Mouse (Mus musculus) hindbrain, embryonic 14.5 days (tissue): ENCODE measurements around the gene Eif4g3. TPM values are rescaled to one million over a fixed set of nuclear protein-coding genes. Genes with fewer than 3 reads are reported as not detected.

ENCODE experiments used
- ATAC-seq: fragments of 200-750 bp; cut with Nextera tagmentation; 2 replicates; pipeline ENCODE4 v1.8.0; 2017; ENCODE audit warnings: moderate number of reproducible peaks, mild to moderate bottlenecking, moderate TSS enrichment, moderate library complexity; ENCODE audit not compliant: low FRiP score
- DNase-seq: peaks from one replicate; pipeline ENCODE4 v3.0.0-alpha.2; 2015; ENCODE audit warnings: low spot score
- H3K27ac ChIP-seq: fragments of 300-500 bp; sonication (generic); 2 replicates; pipeline ENCODE4 v1.5.1; 2014; ENCODE audit warnings: mild to moderate bottlenecking, moderate library complexity
- H3K27me3 ChIP-seq: fragments of 300-500 bp; sonication (generic); 2 replicates; pipeline ENCODE4 v1.6.1; 2014; ENCODE audit warnings: mild to moderate bottlenecking, low read length, mixed read lengths; ENCODE audit not compliant: control insufficient read depth, insufficient read depth
- H3K36me3 ChIP-seq: fragments of 300-500 bp; sonication (generic); replicated peaks from 2 replicates; pipeline ENCODE4 v1.6.1; 2014; ENCODE audit not compliant: control insufficient read depth, insufficient read depth
- H3K4me1 ChIP-seq: fragments of 300-500 bp; sonication (generic); replicated peaks from 2 replicates; pipeline ENCODE4 v1.6.1; 2014; ENCODE audit warnings: antibody characterized with exemption, low read length, mixed read lengths; ENCODE audit not compliant: control insufficient read depth, insufficient read depth
- H3K4me2 ChIP-seq: fragments of 300-500 bp; sonication (generic); replicated peaks from 2 replicates; pipeline ENCODE4 v1.6.1; 2014; ENCODE audit warnings: mild to moderate bottlenecking, moderate library complexity
- H3K4me3 ChIP-seq: fragments of 300-500 bp; sonication (generic); replicated peaks from 2 replicates; pipeline ENCODE4 v1.5.1; 2014; ENCODE audit warnings: mild to moderate bottlenecking, low read length
- H3K9ac ChIP-seq: fragments of 300-500 bp; sonication (generic); 2 replicates; pipeline ENCODE4 v1.6.1; 2014
- H3K9me3 ChIP-seq: fragments of 300-500 bp; sonication (generic); 2 replicates; pipeline ENCODE4 v1.6.1; 2016; ENCODE audit warnings: low read length; ENCODE audit not compliant: control insufficient read depth
- WGBS: fragments of 180-500 bp; shearing (Covaris S2); extraction: QIAGEN DNeasy Blood & Tissue Kit; methylation state at CpG from one replicate; pipeline ENCODE4 v1.1.7; 2014; 5-methylcytosine and 5-hydroxymethylcytosine counted together
- polyA plus RNA-seq: library from polyadenylated mRNA; unstranded; fragments of >200 nt; fragmentation: Nextera tagmentation; extraction: Ambion mirVana; gene quantifications from 2 replicates; pipeline ENCODE4 v1.2.1, GENCODE M21; 2014

Eif4g3 gene
- polyA plus RNA-seq, 1 experiment from 2014 or later = 65.3 TPM

DNA sequence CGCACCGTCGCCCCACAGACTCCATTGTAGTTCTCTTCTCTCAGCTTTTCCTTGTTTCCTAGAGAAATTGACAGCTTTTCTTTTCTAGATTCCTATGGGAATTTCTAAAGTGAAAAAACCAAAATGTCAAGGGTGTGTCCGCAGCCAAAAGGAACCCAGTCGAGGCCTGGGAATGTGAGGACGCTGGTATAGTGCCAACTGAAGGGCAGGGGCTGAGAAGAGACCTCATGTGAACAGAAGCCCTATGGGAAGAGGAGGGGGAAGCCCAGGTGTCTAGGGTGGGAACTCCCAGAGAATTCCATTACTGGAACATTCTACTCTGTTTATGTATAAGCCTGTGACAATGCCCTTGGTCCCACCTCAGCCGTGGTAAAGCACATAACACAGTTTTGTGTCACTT lies 145.4 kb downstream of the Eif4g3 start:
- DNase-seq (no peak), ATAC-seq (no peak)
- 81% methylated on average over 7 of the region's 7 CpGs for WGBS
- Histone ChIP-seq H3K36me3 (no peaks in the 10 kb centered on the region; the same call in none of the 2 replicates), H3K27ac (0 out of 2 replicates have a peak overlapping the region, but pooled peaks have one; percentile 5), H3K9ac (no peak overlapping the region), H3K4me3 (no peak overlapping the region), H3K27me3 (no peaks in the 10 kb centered on the region), H3K4me2 (no peak overlapping the region), H3K4me1 (peaks cover 17% of the 10 kb centered on the region), H3K9me3 (no peaks in the 10 kb centered on the region)

DNA sequence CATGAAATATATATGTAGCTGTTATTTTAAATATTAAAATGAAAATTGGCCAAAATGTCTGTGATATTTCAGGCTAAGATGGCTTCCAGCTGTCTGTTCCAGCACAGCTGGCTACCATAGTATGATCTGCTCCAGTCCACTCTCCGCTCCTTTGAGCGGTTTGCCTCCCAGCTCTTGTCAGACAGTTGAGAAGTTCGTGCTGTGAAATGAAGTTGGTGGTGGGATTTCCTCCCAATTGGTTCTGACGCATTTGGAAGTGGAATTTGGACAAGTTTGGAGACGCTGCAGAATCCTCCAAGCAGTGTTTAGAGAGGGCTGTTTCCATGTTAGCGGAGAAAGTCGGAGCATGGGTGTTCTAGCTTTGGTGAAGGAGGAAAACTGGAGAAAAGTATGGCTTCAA lies 148.5 kb downstream of the Eif4g3 start:
- 96% methylated on average over 7 of the region's 7 CpGs for WGBS
- H3K9me3 ChIP-seq = no peaks in the 10 kb centered on the region

DNA sequence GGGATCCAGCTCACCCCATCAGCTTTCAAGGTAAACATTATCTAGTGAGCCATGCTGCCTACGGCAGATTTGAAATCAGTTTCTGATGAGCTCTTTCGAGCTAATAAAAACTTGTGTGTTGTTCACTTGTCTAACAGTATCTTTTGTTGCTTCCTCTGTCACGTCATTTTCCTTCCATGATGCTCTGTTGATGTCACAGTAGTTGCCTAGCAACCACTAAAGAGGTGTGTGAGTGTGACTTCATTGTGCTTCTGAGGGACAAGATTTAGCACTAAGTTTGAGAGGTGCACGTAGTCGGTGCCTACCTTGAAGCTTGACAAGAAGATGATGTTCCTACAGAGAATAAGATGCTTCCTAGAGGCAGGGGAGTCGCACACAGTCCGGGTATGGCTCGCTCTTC lies 154.4 kb downstream of the Eif4g3 start:
- WGBS = 77% methylated on average over 8 of the region's 8 CpGs
- no peak overlapping the region for H3K4me3 ChIP-seq

More for the DNA sequence above, 148.5 kb downstream of the Eif4g3 start:
- H3K9ac ChIP-seq = no peak overlapping the region
- H3K4me1 ChIP-seq = peaks cover 15% of the 10 kb centered on the region
- ATAC-seq (no peak), DNase-seq (no peak)
- no peak overlapping the region for H3K4me2 ChIP-seq
- H3K4me3 ChIP-seq = no peak overlapping the region
- peaks cover 8% of the 10 kb centered on the region for H3K36me3 ChIP-seq
- no peaks in the 10 kb centered on the region for H3K27me3 ChIP-seq
- H3K27ac ChIP-seq = no peak overlapping the region

DNA sequence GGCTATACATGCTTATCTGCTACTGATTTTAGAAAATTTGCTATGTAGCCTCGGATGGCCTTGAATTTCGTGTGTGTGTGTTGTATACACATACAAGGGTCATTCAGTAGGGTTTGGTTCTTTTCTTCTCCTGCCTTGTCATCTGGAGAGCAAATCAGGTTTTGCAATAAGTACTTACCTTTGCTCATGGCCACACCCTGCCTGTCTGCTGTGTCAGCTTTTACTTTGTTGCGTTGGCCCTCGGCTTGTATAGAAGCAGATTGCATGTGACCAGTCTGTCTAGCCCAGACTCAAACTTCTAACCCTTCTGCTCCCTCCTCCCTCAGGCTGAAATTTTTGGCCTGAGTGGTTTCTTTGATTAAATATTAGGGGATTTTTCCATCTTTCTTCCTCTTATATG lies 157.2 kb downstream of the Eif4g3 start:
- no peak overlapping the region for H3K9ac ChIP-seq
- no peaks in the 10 kb centered on the region for H3K9me3 ChIP-seq
- H3K4me3 ChIP-seq = no peak overlapping the region
- DNase-seq = no peak
- H3K27me3 ChIP-seq = no peaks in the 10 kb centered on the region
- no peaks in the 10 kb centered on the region for H3K4me1 ChIP-seq
- H3K36me3 ChIP-seq = peaks cover 39% of the 10 kb centered on the region
- H3K27ac ChIP-seq = no peak overlapping the region
- no peak overlapping the region for H3K4me2 ChIP-seq
- no peak for ATAC-seq
- WGBS = 90% methylated on average over 4 of the region's 4 CpGs

More for the DNA sequence above, 154.4 kb downstream of the Eif4g3 start:
- Histone ChIP-seq H3K27ac (no peak overlapping the region), H3K9me3 (no peaks in the 10 kb centered on the region), H3K36me3 (peaks cover 21% of the 10 kb centered on the region), H3K9ac (no peak overlapping the region), H3K27me3 (no peaks in the 10 kb centered on the region), H3K4me2 (no peak overlapping the region), H3K4me1 (no peaks in the 10 kb centered on the region)
- no peak for DNase-seq
- ATAC-seq = no peak

DNA sequence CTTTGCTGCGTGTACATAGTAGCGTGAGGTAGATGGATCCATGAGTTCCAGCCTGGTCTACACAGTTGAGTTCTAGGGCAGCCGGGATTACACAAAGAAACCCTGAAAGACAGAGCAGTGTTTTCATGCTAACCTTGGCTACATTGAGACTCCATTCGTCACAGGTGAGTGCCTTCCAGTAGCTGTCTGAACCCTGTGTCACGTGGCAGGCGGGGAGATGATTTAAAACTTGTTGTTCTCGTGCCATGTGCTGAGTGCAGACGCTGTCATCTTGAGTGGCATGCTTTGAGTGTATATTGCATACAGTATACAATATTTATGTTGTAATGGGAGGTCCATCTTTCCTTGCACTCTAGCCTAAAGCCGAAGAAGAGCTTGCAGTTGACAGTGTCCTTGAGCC lies 158.4 kb downstream of the Eif4g3 start:
- Histone ChIP-seq H3K27ac (no peak overlapping the region), H3K36me3 (peaks cover 41% of the 10 kb centered on the region), H3K9me3 (no peaks in the 10 kb centered on the region), H3K4me2 (no peak overlapping the region), H3K9ac (no peak overlapping the region), H3K4me1 (no peaks in the 10 kb centered on the region), H3K27me3 (no peaks in the 10 kb centered on the region), H3K4me3 (no peak overlapping the region)
- ATAC-seq (no peak), DNase-seq (no peak)
- WGBS = 93% methylated on average over 9 of the region's 9 CpGs

DNA sequence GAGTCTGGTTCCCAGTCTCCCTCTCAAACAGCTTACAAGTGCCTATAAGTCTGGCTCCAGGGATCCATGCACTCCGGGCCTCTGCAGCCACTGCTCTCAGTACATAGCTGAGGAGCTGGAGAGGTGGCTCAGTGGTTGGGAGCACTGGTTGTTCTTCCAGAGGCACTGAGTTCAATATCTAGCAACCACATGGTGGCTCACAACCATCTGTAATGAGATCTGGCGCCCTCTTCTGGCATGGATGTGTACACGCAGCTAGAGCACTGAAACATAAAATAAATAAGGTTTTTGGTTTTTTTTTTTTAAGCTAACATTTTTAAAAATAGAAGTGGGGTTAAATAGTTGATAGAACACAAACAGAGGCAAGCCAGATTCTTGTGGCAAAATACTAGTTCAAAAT lies 161.2 kb downstream of the Eif4g3 start:
- H3K9me3 ChIP-seq = no peaks in the 10 kb centered on the region
- no peak overlapping the region for H3K27ac ChIP-seq
- no peaks in the 10 kb centered on the region for H3K27me3 ChIP-seq
- ATAC-seq = no peak
- no peak overlapping the region for H3K9ac ChIP-seq
- DNase-seq = no peak
- H3K4me3 ChIP-seq = no peak overlapping the region
- no peaks in the 10 kb centered on the region for H3K4me1 ChIP-seq
- H3K36me3 ChIP-seq = peaks cover 60% of the 10 kb centered on the region
- no peak overlapping the region for H3K4me2 ChIP-seq
- WGBS = 53% methylated on average over 3 of the region's 3 CpGs

DNA sequence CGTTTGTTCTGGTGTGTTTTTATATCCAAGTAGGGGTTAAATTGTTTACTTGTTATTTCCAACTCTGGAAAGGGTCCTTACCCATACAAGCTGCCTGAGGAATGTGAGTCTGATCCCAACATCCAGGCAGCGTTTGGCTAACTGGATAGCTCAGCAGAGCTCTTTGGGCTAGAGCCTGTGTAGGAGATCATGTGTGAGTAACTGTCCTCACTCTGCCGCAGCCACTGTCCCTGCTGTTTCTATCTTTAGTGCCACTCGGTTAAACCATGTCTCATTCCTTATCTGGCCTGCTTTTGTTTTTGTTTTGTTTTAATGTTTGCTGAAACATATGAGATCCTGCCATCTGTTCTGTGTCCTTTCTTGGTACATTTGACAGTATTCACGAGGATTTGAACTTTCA lies 168.1 kb downstream of the Eif4g3 start:
- no peaks in the 10 kb centered on the region for H3K27me3 ChIP-seq
- no peaks in the 10 kb centered on the region for H3K9me3 ChIP-seq
- H3K36me3 ChIP-seq = peaks cover 87% of the 10 kb centered on the region
- ATAC-seq (no peak), DNase-seq (no peak)
- H3K27ac ChIP-seq = no peak overlapping the region
- no peak overlapping the region for H3K4me3 ChIP-seq
- H3K4me1 ChIP-seq = peaks cover 11% of the 10 kb centered on the region; the same call in 1 of the 2 replicates
- H3K9ac ChIP-seq = no peak overlapping the region
- 92% methylated on average over 5 of the region's 5 CpGs for WGBS
- no peak overlapping the region for H3K4me2 ChIP-seq

DNA sequence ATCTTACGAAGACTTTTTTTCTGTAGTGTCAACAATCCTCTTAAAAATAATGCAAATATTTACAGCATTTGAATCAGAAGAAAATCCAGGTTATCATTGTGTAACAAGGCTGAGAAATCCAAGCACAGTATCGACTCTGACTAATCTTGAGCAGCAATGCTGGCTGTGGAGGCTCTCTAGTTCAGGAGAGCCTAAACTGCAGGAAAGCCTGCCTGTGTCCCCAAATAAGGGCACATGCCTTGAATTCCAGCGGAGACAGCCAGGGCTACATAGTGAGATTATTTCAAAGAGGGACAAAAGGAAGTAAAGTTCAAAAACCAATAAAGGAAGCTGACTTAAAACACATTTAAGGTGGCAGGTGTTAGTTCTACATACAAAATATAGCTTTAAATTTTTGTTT lies 168.7 kb downstream of the Eif4g3 start:
- DNase-seq (no peak), ATAC-seq (no peak)
- no peak overlapping the region for H3K4me3 ChIP-seq
- 88% methylated on average over 3 of the region's 3 CpGs for WGBS
- peaks cover 90% of the 10 kb centered on the region for H3K36me3 ChIP-seq
- no peak overlapping the region for H3K9ac ChIP-seq
- H3K4me1 ChIP-seq = peaks cover 11% of the 10 kb centered on the region; the same call in 1 of the 2 replicates
- H3K27me3 ChIP-seq = no peaks in the 10 kb centered on the region
- H3K4me2 ChIP-seq = no peak overlapping the region
- no peaks in the 10 kb centered on the region for H3K9me3 ChIP-seq
- H3K27ac ChIP-seq = no peak overlapping the region

DNA sequence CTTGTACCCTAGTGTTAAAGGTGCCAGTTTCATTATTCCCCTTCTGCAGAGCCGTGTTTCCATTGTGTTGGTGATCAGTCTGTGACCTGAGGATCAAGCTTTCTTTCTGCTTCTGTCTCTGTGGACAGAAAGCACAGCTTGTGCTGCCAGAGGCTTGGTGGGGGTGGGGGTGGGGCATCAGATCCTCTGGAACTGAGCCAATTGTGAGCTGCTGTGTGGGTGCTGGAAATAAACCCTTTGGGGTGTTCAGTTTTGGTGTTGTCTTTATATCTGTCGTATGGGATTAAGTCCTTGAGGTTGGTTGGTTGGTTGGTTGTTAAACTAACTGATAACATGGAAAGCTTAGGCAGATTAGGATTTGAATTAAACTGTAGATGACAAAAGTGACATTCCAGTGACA lies 171.0 kb downstream of the Eif4g3 start:
- no peak overlapping the region for H3K4me2 ChIP-seq
- peak overlapping the region; percentile 43; the same call in 1 of the 2 replicates for H3K27ac ChIP-seq
- H3K4me1 ChIP-seq = peaks cover 11% of the 10 kb centered on the region; the same call in 1 of the 2 replicates
- DNase-seq (no peak), ATAC-seq (no peak)
- peaks cover 89% of the 10 kb centered on the region for H3K36me3 ChIP-seq
- no peak overlapping the region for H3K4me3 ChIP-seq
- H3K9ac ChIP-seq = no peak overlapping the region
- 36% methylated on average over 2 of the region's 2 CpGs for WGBS
- H3K27me3 ChIP-seq = no peaks in the 10 kb centered on the region
- no peaks in the 10 kb centered on the region for H3K9me3 ChIP-seq

DNA sequence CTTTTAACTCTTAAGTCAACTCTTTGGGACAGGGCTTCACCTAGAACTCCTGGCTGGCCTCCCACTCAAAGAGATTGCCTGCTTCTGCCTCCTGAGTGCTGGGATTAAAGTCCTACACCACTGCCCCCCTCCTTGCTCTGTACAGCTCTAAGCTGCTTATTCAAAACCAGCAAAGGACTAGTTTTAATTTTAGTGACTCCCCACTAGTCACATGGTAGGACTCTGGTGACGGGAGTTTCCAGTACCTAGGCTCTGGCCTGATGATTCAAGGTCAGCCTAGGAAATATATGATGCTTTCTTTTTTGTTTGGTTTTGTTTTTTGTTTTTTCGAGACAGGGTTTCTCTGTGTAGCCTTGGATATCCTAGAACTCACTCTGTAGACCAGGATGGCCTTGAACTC lies 172.0 kb downstream of the Eif4g3 start:
- Histone ChIP-seq H3K27ac (no peak overlapping the region), H3K4me1 (peaks cover 11% of the 10 kb centered on the region; the same call in 1 of the 2 replicates), H3K9me3 (no peaks in the 10 kb centered on the region), H3K36me3 (peaks cover 90% of the 10 kb centered on the region), H3K9ac (no peak overlapping the region), H3K4me2 (no peak overlapping the region), H3K4me3 (no peak overlapping the region), H3K27me3 (no peaks in the 10 kb centered on the region)
- WGBS = 96% methylated on average over 2 of the region's 2 CpGs
- no peak for ATAC-seq
- no peak for DNase-seq
